Mouse (Mus musculus): Measurements from ENCODE around the gene Aste1. TPM values are rescaled to one million over a fixed set of nuclear protein-coding genes. Genes with fewer than 3 reads are reported as not detected.
A peak's percentile ranks its signal among the peaks of the same experiment; 100 is the strongest.

Gene Aste1
- polyA plus RNA-seq, 1 experiment from 2014 or later = 15.2 TPM

DNA sequence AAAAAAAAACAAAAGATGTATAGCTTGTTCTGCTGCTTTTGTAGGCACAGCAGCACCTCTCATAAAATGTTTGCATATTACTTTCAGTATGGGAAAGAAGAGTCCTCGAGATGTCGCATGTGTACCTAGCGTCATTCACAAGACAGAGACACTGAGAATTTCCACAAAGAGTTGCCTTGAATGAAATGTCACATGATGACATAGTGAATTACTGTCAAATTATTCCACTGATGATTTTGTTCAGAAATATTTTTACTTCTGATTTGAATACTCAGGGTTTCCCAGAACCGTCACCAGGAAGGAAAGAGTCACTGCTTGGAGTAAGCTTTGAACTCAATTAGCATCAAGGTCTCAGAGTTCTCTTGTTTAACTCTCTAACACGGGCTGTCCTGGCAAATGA lies 7.8 kb upstream of the Aste1 start:
- Histone ChIP-seq H3K36me3 (no peaks in the 10 kb centered on the region), H3K4me2 (replicated peaks) (no peak overlapping the region), H3K9ac (no peak overlapping the region), H3K4me3 (no peak overlapping the region), H3K27ac (no peak overlapping the region), H3K4me1 (no peaks in the 10 kb centered on the region), H3K9me3 (replicated peaks) (no peaks in the 10 kb centered on the region), H3K27me3 (no peaks in the 10 kb centered on the region)
- no peak for ATAC-seq (ENCODE audit: low FRiP score)
- WGBS = 86% methylated on average over 5 of the region's 5 CpGs

DNA sequence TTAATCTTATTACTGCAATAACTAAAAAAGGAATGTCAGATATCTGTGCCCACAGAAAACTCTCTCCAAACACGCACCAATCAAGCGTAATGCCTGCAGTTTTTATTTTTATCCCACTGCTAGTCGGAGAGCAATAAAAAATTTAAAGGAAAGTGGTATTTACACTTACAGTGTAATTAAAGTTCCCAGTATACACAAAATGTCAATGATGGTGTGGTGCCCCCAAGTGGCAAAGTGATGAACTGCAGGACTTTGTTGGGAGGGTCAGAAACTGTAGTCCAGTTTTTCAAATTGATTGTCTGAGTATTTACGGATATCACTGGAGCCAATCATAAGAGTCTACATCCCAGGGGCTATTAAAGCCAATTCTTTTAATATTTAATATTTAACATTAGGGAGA lies 5.9 kb upstream of the Aste1 start:
- 19% methylated on average over 4 of the region's 4 CpGs for WGBS
- H3K4me3 ChIP-seq = no peak overlapping the region
- no peaks in the 10 kb centered on the region for H3K36me3 ChIP-seq
- no peak overlapping the region for H3K27ac ChIP-seq
- no peak overlapping the region for H3K9ac ChIP-seq
- no peaks in the 10 kb centered on the region; the same call in 1 of the 2 replicates for H3K27me3 ChIP-seq
- ATAC-seq (ENCODE audit: low FRiP score) = no peak
- H3K4me1 ChIP-seq = no peaks in the 10 kb centered on the region
- no peak overlapping the region for H3K4me2 ChIP-seq (replicated peaks)
- no peaks in the 10 kb centered on the region for H3K9me3 ChIP-seq (replicated peaks)

DNA sequence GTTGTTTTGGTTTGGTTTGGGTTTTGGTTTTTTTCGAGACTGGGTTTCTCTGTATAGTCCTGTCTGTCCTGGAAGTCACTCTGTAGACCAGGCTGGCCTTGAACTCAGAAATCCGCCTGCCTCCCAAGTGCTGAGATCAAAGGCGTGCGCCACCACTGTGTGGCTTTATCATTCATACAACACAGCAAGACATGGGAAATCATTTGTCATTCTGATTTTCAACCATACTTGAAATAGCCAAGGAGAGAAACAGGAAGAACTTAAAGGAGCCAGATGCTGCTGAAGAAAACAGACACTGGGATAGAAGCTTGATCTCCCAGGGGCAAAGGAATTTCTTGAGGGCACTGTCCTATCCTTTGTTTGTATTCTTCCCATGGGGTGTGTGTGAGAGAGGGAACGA lies 4.6 kb upstream of the Aste1 start:
- Histone ChIP-seq H3K4me2 (replicated peaks) (no peak overlapping the region), H3K27me3 (peaks cover 4% of the 10 kb centered on the region; the same call in 1 of the 2 replicates), H3K9ac (no peak overlapping the region), H3K4me3 (no peak overlapping the region), H3K36me3 (no peaks in the 10 kb centered on the region), H3K4me1 (peaks cover 4% of the 10 kb centered on the region), H3K9me3 (replicated peaks) (no peaks in the 10 kb centered on the region), H3K27ac (no peak overlapping the region)
- no peak for ATAC-seq (ENCODE audit: low FRiP score)
- WGBS = 66% methylated on average over 4 of the region's 5 CpGs

- Histone ChIP-seq H3K36me3 (peaks cover 10% of the 10 kb centered on the region), H3K27ac (no peak overlapping the region), H3K4me3 (peak overlapping the region; percentile 71), H3K4me2 (replicated peaks) (peak overlapping the region; percentile 77), H3K9ac (no peak overlapping the region; the same call in 1 of the 2 replicates), H3K9me3 (replicated peaks) (no peaks in the 10 kb centered on the region), H3K4me1 (peaks cover 20% of the 10 kb centered on the region), H3K27me3 (peaks cover 4% of the 10 kb centered on the region; the same call in 1 of the 2 replicates)
- WGBS = 13% methylated on average over 11 of the region's 11 CpGs
- peak; percentile 48 for ATAC-seq (ENCODE audit: low FRiP score)
Observed at GRCm38 (mm10) chr9:105394720-105395119, 472 bp upstream of the Aste1 start.

DNA sequence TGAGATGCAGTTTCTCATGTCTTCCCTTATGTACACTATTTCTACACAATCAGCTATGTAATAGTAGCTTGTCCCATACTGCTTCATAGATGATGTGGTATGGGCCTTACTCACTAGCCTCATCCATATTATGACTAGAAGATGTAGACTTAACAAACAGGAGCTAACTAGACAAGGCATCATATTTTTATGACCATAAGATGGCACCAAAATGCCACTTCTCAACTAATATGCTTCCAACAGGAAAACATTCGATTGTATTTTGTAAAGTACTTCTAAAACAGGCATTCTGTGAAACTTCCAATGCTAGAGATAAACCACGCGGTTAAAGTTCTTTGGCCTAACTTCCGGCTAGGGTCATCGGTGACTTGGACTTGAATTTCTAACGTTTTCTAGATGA lies 13.4 kb downstream of the Aste1 start:
- no peak overlapping the region for H3K9ac ChIP-seq
- no peak overlapping the region for H3K27ac ChIP-seq
- H3K4me1 ChIP-seq = no peaks in the 10 kb centered on the region
- peaks cover 25% of the 10 kb centered on the region for H3K36me3 ChIP-seq
- no peak for ATAC-seq (ENCODE audit: low FRiP score)
- H3K27me3 ChIP-seq = no peaks in the 10 kb centered on the region
- WGBS = 96% methylated on average over 6 of the region's 6 CpGs
- H3K4me2 ChIP-seq (replicated peaks) = no peak overlapping the region
- H3K4me3 ChIP-seq = no peak overlapping the region
- H3K9me3 ChIP-seq (replicated peaks) = no peaks in the 10 kb centered on the region

DNA sequence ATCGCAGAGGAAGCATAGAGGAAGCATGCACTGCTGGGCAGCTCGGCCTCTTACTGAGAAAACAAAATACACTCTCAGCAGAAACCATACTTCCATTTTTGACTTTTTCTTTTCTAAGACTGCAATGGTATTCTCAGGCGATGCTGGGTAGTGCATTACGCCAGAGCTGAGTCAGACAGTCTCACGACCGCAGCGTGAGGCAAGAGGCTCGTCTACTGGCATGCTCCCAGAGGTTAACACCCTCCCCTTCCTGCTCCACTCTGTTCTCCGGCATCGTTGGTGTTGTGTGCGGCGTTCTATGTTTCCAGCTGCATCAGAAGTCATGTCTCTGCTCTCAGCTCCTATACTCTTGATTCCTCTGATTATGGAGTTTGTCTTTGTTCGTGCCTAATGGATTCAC lies 63.8 kb downstream of the Aste1 start:
- 93% methylated on average over 13 of the region's 13 CpGs for whole genome bisulfite sequencing
- ATAC-seq (ENCODE audit: low FRiP score) = no peak
- Histone ChIP-seq H3K4me1 (no peaks in the 10 kb centered on the region), H3K27me3 (no peaks in the 10 kb centered on the region), H3K9me3 (replicated peaks) (no peaks in the 10 kb centered on the region), H3K27ac (no peak overlapping the region), H3K4me3 (no peak overlapping the region), H3K4me2 (replicated peaks) (no peak overlapping the region), H3K9ac (no peak overlapping the region), H3K36me3 (peaks cover 40% of the 10 kb centered on the region)

DNA sequence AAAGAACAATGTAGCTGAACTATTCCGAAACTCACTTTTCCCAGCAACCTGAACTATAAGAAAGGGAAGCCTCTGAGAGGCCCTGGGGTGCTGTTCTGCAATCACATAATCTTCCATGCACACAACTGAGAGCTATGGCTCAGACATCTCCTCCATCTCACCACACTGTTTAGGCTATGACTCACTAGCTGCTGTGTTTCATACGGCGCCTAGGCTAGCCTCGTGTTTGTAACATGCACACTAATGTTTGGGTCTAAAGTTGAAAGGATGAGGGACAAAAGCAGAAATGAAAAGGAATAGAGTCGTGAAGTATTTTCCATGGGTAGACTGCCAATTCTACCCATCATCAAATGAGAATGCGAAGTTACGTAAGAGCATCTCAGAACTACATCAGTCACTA lies 66.3 kb downstream of the Aste1 start:
- Histone ChIP-seq H3K36me3 (peaks cover 41% of the 10 kb centered on the region), H3K27ac (no peak overlapping the region), H3K4me1 (no peaks in the 10 kb centered on the region), H3K4me2 (replicated peaks) (no peak overlapping the region), H3K27me3 (no peaks in the 10 kb centered on the region), H3K4me3 (no peak overlapping the region), H3K9me3 (replicated peaks) (no peaks in the 10 kb centered on the region), H3K9ac (no peak overlapping the region)
- ATAC-seq (ENCODE audit: low FRiP score) = no peak
- 95% methylated on average over 7 of the region's 7 CpGs for WGBS

Other genes starting within 250 kb of the Aste1 start
- gene Nek11, start 132 bp downstream of the Aste1 start, polyA plus RNA-seq (2016; fragmentation: Nextera tagmentation; extraction: Ambion mirVana) = 2.5 and 3.0 TPM in 2 replicates
- 94.4 and 99.3 TPM in 2 replicates for gene Atp2c1, start 131.9 kb downstream of the Aste1 start, polyA plus RNA-seq (2016; fragmentation: Nextera tagmentation; extraction: Ambion mirVana)
- gene Pik3r4, start 247.6 kb downstream of the Aste1 start, polyA plus RNA-seq (2016; fragmentation: Nextera tagmentation; extraction: Ambion mirVana) = 27.9 and 28.4 TPM in 2 replicates